Mouse (Mus musculus) cortical plate, adult 2 months (tissue): ENCODE data around the gene Slc45a1.

Source experiments
- CTCF ChIP-seq: fragments of 200-500 bp; IDR thresholded peaks from 2 replicates; pipeline ENCODE4 v1.5.1; 2011; ENCODE audit warnings: mild to moderate bottlenecking, control low read depth, low read length; ENCODE audit not compliant: insufficient read depth; ENCODE audit errors: extremely low read depth
- POLR2A ChIP-seq: fragments of 200-500 bp; IDR thresholded peaks from 2 replicates; pipeline ENCODE4 v1.6.1; 2011; ENCODE audit warnings: mild to moderate bottlenecking, low read length, control low read depth; ENCODE audit not compliant: insufficient read depth; ENCODE audit errors: extremely low read depth

DNA sequence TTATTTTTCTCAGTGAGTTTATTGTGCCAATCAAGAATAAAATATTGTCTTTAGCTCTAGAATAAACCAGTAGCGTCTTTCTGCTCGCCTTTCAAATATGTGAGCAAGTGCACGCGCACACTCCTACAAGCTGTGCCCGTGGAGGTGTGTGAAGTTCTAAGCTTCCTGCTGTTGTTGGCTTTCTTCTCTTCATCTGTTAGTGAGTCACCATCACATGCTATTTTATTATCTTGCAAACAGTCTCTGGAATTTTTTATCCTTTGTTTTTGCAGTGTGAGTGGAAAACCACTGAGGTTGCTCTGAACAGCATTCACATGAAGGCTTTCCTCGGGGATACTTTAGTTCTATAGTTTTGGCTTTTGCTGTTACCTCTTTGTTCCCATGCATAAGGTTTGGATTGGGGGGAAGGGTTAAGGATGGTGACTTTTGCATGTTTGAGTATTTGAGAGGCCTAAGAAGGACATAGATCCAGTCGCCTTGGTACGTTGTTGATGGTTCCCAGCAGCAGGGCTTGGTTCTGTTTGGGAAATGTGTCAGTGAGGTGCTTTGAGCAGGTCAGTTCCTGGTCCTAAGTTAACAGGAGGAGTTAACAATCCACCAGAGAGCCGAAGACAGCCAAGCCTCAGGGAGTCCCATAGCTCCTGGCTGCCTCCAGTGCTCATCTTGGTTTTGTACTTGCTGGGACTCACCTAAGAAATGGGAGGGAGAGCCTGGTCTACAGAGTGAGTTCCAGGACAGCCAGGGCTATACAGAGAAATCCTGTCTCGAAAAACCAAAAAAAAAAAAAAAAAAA lies 69.8 kb downstream of the Slc45a1 start:
- TF ChIP-seq POLR2A = no peak
- no peak for TF ChIP-seq CTCF
